Mouse (Mus musculus) kidney, adult 2 months (tissue): Measurements from ENCODE around the gene Coa4.

Experiments
- CTCF ChIP-seq: fragments of 200-500 bp; conservative IDR thresholded peaks from 2 replicates; pipeline ENCODE4 v1.5.1; 2011; ENCODE audit warnings: low read depth, mild to moderate bottlenecking, control low read depth, low read length, moderate library complexity, mixed read lengths; ENCODE audit not compliant: insufficient read depth, insufficient read length
- POLR2A ChIP-seq: fragments of 200-500 bp; IDR thresholded peaks from one replicate; pipeline ENCODE4 v1.6.1; 2011; ENCODE audit warnings: low read depth, low read length, control low read depth

DNA sequence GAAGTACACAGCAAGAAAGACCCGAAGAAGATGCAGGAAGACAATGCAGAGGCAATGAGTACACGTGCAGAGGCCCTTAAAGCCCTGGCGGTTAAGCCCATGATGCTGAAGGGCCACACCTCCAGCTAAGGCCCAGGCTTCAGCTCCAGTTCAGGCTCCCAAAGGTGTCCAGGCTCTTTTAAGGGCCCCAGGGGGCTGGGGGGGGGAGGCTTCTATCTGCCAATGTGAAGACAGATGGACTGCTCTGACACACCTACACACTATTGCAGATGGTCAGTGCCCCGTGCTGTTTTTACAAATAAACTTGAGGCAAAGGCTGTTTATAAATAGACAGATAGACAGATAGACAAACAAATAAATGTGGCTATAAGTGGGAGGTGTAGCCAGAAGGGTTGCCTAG lies 35.2 kb downstream of the Coa4 start:
- TF ChIP-seq POLR2A (no peak), CTCF (no peak)
